Mouse (Mus musculus) spleen, postnatal 10 days (tissue): Measurements from ENCODE around the gene Zswim1.
A peak's percentile ranks its signal among the peaks of the same experiment; 100 is the strongest.
"Not testable (repeated sequence)": the region's sequence is repeated elsewhere in the genome, so short reads cannot be mapped to it uniquely, and the experiment has no call there.

ENCODE experiments used
- DNase-seq, 2 experiments: peaks; one replicate each; pipeline ENCODE4 v3.0.0; 2021 to 2022; ENCODE audit warnings: low spot score in 2 of 2

Gene Zswim1

DNA sequence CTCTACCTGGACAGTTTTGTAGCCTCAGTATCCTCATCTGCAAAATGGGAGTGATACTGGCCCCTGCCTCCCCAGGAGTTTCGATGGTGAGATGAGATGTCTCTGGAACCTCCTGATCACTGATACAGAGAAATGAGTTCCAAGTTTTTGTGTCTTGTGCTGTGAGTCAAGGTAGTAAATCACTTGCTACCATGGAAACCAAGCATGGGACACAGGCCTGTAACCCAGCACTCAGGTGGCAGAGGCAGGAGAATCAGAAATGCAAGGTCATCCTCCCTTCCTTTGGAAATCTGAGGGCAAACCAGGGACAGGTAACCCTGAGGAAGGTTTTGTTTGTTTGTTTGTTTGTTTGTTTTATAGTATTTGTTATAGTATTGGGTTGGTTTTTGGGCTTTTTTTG is 6.6 kb downstream of the Zswim1 start:
- no peak for DNase-seq

DNA sequence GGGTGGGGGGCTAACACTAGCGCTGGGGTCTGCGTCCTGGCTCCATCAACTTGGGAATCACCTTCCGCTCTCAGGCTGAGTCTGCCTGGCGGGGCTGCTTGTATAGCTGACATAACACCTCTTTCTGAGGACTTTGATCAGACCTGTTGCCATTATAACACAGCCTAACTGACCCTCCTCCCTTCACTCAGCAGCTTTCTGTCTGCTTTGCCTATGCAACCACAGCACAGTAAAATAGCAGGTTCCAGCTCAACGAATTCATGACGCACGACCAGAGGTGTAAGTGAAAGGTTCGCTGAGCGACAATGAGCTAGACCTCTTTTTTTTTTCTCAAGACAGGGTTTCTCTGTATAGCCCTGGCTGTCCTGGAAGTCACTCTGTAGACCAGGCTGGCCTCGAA is 8.5 kb downstream of the Zswim1 start:
- DNase-seq = no peak

DNA sequence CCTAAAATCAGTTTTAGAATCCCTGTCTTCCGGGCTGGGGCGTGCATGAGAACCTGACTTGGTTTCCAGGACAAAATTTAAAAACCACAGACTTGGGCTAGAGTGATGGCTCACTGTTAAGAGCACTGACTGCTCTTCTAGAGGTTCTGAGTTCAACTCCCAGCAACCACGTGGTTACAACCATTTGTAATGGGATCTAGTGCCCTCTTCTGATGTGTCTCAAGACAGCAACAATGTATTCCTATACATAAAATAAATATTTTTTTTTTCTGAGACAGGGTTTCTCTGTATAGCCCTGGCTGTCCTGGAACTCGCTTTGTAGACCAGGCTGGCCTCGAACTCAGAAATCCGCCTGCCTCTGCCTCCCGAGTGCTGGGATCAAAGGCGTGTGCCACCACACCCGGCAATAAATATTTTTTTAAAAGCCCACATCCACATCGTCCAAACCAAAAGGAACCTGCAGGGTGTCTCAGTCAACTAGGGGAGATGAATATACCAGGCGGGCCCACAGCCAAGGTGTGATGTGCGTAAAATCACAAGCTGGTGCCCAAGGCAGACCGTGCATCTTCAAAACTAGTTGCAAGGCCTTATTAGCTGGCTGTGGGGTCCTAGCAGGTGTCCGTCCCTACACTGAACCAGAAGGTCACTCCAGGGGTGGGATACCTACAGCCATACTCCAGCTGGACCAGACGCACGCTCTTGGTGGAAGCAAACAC is 9.7 kb downstream of the Zswim1 start:
- DNase-seq = no peak

DNA sequence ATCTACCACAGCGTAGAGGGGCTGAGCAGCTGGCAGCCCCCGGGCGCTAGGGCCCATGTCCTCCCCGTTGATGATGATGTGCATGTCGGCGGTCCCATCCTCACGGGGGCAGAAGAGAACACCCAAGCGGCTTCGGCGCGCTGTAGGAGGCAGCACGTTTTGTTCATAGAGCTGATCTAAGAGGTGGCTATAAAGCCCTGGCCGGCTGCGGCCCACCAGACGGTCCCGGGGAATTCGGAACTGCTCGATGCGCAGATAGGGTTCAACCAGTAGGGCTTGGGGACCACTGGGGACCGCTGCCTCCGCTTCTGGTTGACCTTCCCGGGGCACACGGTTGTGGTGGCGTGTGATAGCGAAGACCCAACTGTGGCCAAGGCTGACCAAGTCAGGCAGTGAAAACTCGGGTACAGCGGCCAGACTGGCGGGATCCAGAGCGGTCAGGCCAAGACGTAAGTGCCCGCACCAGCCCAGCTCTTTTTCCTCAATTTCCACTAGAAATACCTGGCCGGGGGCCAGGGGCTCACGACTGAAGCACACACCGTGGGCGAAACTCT is 10.3 kb downstream of the Zswim1 start, which contains the start of gene Ctsa:
TSS of gene Ctsa (plus strand) at position 126 of the 554 bp plus-strand sequence.
- peak; percentile 68 to 84 for DNase-seq

DNA sequence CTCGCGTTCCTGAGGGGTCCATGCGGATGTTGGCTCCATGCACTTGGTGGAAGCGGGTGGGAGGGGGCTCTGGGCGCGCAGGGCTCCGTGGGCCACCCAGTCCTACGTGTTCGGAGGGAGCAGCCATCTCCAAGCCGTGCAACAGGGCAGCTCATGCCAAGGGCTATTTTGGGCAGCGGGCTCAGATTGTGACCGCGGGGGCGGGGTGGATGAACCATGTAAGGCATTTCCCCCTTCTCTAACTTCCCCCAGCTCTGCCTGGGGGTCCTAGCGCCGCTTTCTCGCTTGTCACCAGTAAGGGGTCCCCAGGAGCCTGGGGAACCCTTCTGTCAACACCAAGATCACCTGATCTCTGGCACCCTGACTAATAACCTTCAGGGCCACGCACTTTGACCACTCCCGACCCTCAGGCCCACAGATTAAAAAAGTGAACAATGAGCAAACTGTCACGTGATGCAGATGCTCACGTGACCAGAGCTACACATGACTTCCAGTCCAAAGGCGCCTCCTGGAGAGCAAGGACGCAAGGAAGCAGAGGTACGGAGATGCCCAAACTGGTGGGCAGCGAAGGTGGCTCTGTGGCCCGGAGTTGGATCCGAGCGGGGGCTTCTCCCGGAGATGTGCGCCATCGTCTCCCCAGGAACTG is 11.0 kb downstream of the Zswim1 start, which contains the start of gene Neurl2:
TSS of gene Neurl2 (minus strand) at position 143 of the 646 bp plus-strand sequence.
- DNase-seq = peak; percentile 79 to 87

DNA sequence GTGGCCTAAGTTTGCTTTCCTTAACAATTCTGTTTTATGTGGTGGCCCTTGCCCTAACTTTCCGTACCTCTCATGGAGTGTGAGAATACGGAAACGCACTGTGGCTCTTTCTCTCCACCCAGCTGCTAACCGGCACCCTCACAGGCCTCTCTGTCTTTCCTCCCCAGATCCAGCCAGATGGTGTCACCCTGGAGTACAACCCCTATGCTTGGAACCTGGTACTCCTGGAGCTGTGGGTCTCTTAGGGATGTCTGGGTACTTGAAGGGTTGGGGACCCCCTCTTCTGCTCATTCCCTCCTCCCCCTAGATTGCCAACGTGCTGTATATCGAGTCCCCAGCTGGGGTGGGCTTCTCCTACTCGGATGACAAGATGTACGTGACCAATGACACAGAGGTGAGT is 12.0 kb downstream of the Zswim1 start:
- peak; percentile 11 to 28 for DNase-seq

DNA sequence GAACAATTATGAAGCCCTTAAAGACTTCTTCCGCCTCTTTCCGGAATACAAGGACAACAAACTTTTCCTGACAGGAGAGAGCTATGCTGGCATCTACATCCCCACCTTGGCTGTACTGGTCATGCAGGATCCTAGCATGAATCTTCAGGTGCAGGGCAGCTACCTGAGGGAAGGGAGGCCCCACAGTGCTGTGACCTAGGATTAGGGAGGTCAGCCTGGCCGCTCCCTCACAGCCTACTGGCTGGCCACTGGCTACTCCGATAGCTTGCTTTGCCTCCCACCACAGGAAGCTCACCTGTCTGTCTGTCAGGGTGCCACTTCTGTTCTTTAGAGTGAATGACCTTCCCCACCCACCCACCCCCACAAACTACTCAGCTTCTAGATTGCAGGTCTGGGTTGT is 12.7 kb downstream of the Zswim1 start:
- peak in 1 of 2 experiments; percentile 12 for DNase-seq

DNA sequence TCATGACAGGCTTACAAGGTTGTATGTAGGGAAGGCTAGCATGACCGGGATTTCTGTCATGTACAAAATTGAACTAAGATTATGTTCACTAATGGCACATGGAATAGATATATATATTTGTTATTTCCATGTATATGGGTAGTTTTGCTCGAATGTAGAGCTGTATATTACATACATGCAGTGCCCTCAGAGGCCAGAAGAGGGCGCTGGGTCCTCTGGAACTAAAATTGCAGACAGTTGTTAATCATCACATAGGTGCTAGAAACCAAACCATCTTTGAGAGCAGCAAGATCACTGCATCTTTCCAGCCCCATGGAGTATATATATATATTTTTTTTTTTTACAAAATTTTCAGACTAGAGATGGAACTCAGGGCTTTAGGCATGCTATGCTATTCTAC is 23.3 kb downstream of the Zswim1 start:
- DNase-seq = peak in 1 of 2 experiments; percentile 64

DNA sequence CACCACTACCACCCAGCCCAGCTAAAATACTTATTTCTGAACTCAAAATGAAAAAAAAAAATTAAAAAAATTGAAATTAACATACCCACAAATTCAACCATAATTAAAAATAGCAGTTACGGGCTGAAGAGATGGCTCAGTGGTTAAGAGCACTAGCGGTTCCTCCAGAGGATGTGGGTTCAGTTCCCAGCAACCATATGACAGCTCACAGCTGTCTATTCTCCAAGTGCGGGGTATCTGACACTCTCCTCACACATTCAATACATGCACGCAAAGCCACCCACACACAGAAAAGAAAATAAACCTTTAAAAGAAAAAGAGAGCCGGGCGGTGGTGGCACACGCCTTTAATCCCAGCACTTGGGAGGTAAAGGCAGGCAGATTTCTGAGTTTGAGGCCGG is 27.6 kb downstream of the Zswim1 start:
- DNase-seq = no peak

DNA sequence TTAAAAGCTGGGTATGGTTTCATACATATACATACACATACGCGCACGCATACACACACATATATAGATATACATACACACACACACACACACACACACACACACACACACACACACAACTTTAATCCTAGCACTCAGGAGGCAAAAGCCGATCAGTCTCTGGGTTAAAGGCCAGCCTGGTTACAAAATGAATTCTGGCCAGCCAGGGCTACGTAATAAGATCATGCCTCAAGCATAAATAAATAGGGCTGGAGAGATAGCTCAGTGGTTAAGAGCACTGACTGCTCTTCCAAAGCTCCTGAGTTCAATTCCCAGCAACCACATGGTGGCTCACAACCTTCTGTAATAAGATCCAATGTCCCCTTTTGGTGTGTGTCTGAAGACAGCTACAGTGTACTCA is 33.1 kb downstream of the Zswim1 start:
- DNase-seq = not testable (repeated sequence)

DNA sequence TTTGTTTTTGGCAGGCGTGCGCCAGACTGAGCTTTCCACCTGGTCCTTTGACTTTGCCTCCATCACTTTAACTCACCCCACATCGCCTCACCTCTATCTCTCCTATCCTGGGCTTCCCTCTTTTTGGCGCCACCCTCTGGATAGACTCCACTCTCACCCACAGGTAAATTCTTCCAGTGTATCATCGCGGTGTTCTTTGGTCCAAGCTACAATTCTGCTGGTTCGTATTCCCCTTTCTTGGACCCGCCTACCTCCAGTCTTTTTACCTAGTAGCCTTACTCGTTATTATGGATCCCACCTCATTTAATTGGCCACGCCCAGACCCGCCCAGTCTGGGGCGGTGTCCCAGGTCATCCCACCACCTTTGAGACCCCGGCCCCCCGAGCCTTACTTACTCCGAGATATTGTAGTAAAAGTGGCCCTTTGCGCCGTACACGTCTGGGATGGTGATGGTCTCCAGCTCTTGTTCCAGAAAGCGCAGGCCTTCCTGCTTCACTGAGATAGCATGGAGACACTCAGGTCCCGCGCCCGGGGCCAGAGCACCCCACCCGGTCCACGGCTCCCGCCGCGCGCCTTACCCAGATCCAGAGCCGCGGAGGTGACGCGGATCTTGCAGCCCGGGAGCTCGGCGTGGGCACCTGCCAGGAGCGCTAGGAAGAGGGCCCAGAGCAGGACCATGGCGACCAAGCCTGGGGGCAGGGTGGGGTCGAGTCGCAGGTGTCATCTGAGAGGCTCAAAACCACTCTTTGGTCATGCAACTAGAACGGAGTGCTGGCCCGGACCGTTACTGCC is 34.0 kb downstream of the Zswim1 start:
- no peak for DNase-seq

DNA sequence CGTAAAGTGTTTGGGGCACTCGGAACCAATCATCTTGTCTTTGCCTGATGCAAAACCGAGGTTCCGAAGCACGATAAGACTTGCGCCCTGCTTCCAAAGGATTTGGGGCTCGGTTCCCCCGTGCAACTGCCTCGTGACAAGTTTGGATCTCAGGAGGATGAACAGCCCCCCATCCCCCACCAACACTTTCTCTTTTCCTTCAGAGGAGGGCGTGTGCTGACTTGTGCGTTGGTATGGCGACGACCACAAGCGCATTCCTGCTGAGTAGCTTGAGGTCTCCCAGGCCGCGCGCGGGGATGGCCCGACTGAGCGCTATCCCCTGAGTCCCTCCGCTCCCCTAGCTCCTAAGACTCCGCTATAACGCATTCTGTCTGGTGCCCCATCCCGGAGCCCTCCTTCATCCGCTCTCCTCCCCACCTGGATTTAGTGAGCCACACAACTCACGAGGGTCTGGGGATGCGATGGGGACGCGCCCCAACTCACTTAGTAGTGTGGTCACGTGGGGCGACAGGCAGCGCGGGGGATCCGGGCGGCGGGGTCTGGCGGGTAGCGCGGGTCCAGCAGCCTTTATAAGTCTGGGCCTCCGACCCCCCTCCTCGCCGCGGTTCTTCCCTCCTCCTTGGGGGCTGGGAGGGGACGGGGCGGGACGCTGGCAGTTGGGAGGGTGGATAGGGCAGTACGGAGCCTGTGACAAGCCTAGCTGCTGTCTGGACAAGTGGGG is 34.8 kb downstream of the Zswim1 start, which contains the start of gene Pltp:
TSS of gene Pltp (minus strand) at position 611 of the 721 bp plus-strand sequence.
- DNase-seq = no peak

DNA sequence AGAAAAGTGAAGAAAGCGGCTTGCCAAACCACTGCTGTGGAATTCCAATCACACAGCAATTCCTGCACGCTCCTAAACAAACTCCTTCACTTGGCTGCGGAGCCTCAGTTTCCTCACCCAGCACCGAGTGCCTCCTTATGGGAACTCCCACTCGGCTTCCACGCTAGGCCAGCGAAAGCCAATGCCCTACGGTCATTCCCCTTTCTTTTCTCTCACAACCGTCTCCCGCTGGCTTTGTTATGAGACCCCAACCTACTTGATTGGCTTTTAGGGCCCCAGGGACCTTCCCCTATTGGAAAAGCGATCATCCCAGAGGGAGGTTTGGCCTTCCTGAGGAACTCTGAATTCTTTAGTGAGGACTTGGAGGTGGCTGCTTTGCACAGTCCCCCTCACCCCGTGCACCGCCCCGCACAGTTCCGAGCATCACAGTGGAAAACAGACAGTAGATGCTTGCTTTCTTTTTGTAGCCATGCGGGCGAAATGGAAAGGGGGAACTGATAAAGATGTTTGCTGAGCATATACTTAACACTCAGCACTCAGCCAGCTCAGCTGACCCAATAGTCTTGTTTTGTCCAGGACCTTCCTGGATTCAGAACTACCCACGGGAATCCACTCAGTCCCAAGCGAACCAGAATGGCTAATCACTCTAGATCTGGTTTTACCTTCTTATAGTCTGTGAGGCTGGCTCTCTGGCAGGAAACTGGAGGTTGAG is 35.5 kb downstream of the Zswim1 start:
- DNase-seq = no peak

DNA sequence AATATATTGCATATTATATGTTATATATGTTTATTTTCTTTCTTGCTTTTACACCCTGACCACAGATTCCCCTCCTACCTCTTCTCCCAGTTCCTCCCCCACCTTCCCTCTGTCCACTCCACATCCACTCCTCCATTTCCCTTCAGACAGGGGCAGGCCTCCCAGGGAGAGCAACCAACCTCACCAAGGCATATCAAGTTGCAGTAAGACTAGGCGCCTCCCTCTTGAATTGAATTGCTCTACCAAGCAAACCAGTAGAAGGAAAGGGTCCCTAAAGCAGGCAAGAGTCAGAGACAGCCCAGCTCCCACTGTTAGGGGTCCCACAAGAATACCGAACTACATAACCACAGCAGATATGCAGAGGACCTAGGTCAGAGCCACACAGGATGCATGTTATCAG is 36.7 kb downstream of the Zswim1 start:
- DNase-seq = no peak

DNA sequence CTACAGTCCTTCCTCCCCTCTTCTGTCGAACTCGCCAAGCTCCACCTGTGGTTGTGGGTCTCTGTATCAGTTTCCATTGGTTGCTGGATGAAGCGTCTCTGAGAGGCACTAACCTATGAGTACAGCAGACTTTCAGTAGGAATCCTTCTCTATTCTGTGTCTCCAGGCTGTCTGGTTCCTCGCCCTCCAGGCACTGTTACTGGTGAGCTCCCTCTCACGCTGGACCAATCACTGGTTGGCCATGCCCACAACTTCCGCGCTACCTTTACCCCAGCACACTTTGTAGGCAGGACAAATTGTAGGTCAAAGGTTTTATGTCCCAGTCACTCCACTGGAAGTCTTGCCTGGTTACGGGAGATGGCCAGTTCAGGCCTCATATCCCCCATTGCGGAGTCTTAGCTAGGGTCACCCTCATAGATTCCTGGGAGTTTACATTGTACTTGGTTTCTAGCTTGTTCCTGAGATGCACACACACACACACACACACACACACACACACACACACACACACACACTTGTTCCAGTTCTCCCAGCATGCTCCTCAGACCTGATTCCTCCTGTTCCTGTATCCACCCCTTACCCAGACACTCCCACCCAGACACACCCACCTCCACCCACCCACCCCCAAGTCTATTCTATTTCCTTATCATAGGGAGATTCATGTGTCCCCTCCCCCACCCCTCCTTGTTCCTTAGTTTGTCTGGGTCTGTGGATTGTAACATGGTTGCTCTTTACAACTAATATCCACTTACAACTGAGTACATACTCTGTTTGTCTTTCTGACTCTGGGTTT is 37.4 kb downstream of the Zswim1 start:
- DNase-seq = no peak

DNA sequence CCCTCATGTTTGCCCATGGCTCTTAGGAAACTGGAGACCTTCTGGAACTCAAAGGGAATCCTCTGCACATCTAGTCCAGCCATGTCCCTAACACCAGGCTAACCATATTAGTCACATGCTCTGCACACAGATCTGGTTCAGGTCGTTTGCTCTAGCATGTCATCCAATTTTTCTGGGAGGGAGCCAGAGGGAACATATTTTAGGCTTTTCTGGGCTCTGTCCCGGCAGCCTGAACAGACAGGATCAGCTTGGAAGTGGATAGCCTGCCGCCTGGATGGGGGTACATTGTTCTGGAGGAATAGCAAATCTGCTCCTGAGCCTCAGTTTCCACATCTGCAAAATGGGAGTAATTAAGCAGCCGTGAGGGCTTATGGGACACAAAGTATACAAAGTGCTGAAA is 38.6 kb downstream of the Zswim1 start:
- no peak for DNase-seq

DNA sequence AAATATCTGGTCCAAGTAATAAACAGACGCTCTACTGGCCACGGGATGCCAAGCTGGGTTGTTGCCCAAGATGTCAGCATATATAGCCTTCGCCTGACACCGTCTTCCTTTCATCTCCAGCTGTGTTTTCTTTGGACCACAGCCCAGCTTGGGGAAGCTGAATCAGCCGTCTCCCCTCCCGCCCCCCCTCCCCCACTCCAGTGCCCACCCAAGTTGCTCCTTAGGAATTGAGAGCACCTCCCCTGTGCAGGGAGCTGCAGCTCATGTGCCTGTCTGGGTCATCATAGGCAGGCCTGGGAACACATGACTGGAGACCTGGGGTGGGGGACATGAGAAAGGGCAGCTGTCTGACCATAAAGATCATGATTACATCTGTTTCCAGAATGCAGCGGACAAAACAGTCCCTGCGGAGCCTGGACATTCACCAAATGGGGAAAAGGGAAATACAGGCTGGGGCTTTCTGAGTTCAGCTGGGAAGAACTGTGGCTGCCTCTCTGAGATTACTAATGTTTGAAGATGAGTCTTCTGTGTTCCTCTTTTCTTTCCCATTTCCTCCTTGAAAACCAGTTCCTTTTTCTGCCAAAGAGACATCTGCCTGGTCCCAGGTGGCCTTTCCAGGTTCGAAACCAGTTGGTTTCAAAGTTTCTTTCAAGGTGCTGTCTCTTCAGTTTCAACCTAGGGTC is 39.8 kb downstream of the Zswim1 start:
- no peak for DNase-seq

DNA sequence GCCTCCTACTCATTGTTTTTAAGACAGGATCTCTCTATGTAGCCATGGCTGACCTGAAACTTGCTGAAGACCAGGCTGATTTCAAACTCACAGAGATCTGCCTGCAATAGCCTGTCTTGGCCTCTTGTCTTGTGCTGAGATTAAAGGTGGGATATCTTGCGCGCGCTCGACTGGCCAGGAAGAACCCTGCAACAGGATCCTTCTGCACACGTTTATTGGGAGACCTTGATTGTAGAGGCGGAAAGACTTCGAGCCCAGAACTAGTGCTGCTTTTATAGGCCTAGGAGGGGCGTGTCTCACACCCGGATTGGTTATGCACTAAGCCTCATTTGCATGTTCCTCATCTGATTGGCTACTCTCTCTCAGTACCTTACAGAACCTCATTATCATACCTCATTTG is 40.9 kb downstream of the Zswim1 start:
- not testable (repeated sequence) for DNase-seq

DNA sequence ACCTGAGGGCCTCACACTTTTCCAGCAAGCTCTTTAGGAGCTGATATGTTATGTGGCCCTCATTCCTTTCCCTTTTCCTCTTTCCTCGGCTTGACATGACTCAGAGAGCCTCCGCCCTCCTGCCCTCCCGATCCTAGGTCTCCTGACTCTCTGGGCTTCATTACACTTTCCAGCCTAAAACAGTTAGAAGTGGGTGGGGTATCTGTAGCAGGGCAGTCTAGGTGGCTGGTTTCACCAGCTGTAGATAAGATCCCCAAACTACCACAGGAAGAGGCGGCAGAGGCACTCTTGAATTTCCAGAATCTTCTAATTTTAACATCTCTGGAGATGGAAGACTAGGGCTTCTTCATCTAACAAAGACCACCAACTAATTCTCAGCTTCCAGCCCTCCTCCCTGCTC is 42.1 kb downstream of the Zswim1 start:
- no peak for DNase-seq
